Mouse (Mus musculus) bone marrow macrophage, adult 2 months (primary cell): ENCODE results near the gene Atad2b.

Experiments
- CTCF ChIP-seq: IDR thresholded peaks from 2 replicates; pipeline ENCODE4 v1.5.1; 2012; ENCODE audit warnings: low read depth, mild to moderate bottlenecking, low read length, moderate library complexity
- POLR2A ChIP-seq: IDR thresholded peaks from 2 replicates; pipeline ENCODE4 v1.6.1; 2012; ENCODE audit warnings: mild to moderate bottlenecking, low read depth, low read length, borderline replicate concordance

DNA sequence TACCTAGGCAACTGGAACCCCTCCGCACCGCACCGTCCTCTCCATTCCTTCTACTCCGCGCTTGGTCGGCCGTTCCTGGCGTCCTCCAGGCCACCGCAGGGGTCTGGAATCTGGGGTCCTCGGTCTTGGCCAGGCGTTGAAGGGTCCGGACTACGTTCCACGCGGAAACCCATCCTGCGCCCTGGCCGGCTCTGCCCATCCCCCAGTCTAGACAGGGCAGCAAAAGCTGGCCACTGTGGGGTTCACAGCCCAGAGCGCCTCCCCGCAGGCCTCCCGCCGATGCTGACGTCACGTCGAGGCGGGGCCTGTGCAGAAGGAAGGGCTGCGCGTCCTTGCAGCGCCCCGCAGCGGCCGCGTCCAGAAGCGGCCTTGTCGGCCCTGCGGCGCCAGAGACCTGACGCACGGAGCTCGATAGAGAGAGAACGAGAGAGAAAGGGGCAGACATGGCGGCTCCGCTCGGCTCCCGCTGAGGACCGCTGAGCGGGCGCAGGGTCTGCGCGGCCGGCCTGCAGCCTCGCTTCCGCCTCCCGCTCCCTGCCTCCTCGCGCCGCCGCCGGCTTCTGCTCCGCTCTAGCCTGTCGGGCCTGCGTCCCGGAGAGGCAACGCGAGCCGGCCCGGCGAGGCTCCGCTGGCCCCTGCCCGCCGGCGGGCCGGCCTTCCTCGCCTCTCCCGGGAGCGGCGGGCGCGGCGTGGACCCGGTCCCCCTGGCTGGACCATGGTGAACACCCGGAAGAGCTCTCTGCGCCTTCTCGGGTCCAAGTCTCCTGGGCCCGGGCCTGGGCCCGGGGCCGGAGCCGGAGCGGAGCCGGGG lies at the start of gene Atad2b:
- no peak for TF ChIP-seq POLR2A
- peak; percentile 34; the same call in 1 of the 2 replicates for TF ChIP-seq CTCF
